Mouse (Mus musculus) CH12.LX (cell line): ENCODE results near the gene Ppbp. TPM values are rescaled to one million over a fixed set of nuclear protein-coding genes. Genes with fewer than 3 reads are reported as not detected.

Experiments
- DNase-seq: peaks from one replicate; pipeline ENCODE4 v3.0.0-alpha.2; 2013; ENCODE audit errors: extremely low read depth
- H3K27ac ChIP-seq: 2 replicates; pipeline ENCODE4 v1.5.1; 2012; ENCODE audit warnings: low read depth, mild to moderate bottlenecking, control low read depth, moderate library complexity; ENCODE audit not compliant: insufficient read depth
- H3K27me3 ChIP-seq: replicated peaks from 2 replicates; pipeline ENCODE3; 2012; ENCODE audit warnings: inconsistent platforms
- H3K36me3 ChIP-seq, 2 experiments: replicated peaks in 1 of 2; 2 replicates each; pipeline versions ENCODE3 to v1.6.1; 2012; ENCODE audit warnings: inconsistent platforms in 1 of 2, low read length in 1 of 2, mild to moderate bottlenecking in 1 of 2, mixed read lengths in 1 of 2, moderate library complexity in 1 of 2; ENCODE audit not compliant: control insufficient read depth in 1 of 2, insufficient read depth in 1 of 2
- H3K4me1 ChIP-seq, 2 experiments: 2 replicates each; pipeline ENCODE4 v1.6.1; 2012; ENCODE audit warnings: inconsistent platforms in 1 of 2, moderate library complexity in 1 of 2; ENCODE audit not compliant: insufficient read depth in 2 of 2, control insufficient read depth in 1 of 2
- H3K4me2 ChIP-seq: 2 replicates; pipeline ENCODE4 v1.6.1; 2012; ENCODE audit warnings: low read depth, mild to moderate bottlenecking, control low read depth; ENCODE audit not compliant: poor library complexity, insufficient read depth, severe bottlenecking
- H3K4me3 ChIP-seq, 3 experiments: fragments of 150-350 bp in 1 of 3; sonication (generic) in 1 of 3; replicated peaks in 1 of 3; 2 replicates each; pipeline versions ENCODE3 to v1.5.1; 2011 to 2012; ENCODE audit warnings: low read depth in 2 of 3, low read length in 2 of 3, mild to moderate bottlenecking in 2 of 3, moderate library complexity in 2 of 3, control low read depth in 1 of 3, improper control_type of control experiment in 1 of 3, inconsistent platforms in 1 of 3, mixed read lengths in 1 of 3; ENCODE audit not compliant: poor library complexity in 1 of 3
- H3K79me2 ChIP-seq: replicated peaks from 2 replicates; pipeline ENCODE4 v1.6.1; 2012; ENCODE audit warnings: mild to moderate bottlenecking, moderate library complexity; ENCODE audit not compliant: control insufficient read depth, poor library complexity, insufficient read depth, severe bottlenecking; ENCODE audit errors: extremely low read depth
- H3K9ac ChIP-seq: 2 replicates; pipeline ENCODE4 v1.6.1; 2012; ENCODE audit warnings: low read depth, mild to moderate bottlenecking, control low read depth, moderate library complexity; ENCODE audit not compliant: insufficient read depth
- H3K9me3 ChIP-seq: replicated peaks from 2 replicates; pipeline ENCODE3; 2012; ENCODE audit warnings: low read length, inconsistent platforms, mixed read lengths
- BHLHE40 ChIP-seq: IDR thresholded peaks from 2 replicates; pipeline ENCODE4 v1.6.1; 2011; ENCODE audit warnings: mild to moderate bottlenecking, low read depth, low read length, improper control_type of control experiment
- CHD1 ChIP-seq: IDR thresholded peaks from 2 replicates; pipeline ENCODE4 v1.6.1; 2012; ENCODE audit warnings: low read depth, low read length, improper control_type of control experiment, inconsistent platforms
- CHD2 ChIP-seq: IDR thresholded peaks from 2 replicates; pipeline ENCODE4 v1.6.1; 2011; ENCODE audit warnings: low read length, improper control_type of control experiment
- CTCF ChIP-seq, 2 experiments: IDR thresholded peaks in 1 of 2; conservative IDR thresholded peaks in 1 of 2; 2 replicates each; pipeline ENCODE4 v1.5.1; 2011 to 2012; ENCODE audit warnings: low read depth in 2 of 2, low read length in 2 of 2, improper control_type of control experiment in 1 of 2, inconsistent platforms in 1 of 2, mild to moderate bottlenecking in 1 of 2, moderate library complexity in 1 of 2
- E2F4 ChIP-seq: IDR thresholded peaks from 2 replicates; pipeline ENCODE4 v1.6.1; 2011; ENCODE audit warnings: low read depth, low read length, improper control_type of control experiment; ENCODE audit not compliant: insufficient replicate concordance
- ELF1 ChIP-seq: IDR thresholded peaks from 2 replicates; pipeline ENCODE4 v1.6.1; 2014; ENCODE audit warnings: low read depth, mild to moderate bottlenecking, inconsistent platforms, low read length, improper control_type of control experiment
- EP300 ChIP-seq: IDR thresholded peaks from 2 replicates; pipeline ENCODE4 v1.6.1; 2011; ENCODE audit warnings: low read length, improper control_type of control experiment
- ETS1 ChIP-seq: conservative IDR thresholded peaks from 2 replicates; pipeline ENCODE4 v1.6.1; 2012; ENCODE audit warnings: low read depth, mild to moderate bottlenecking, inconsistent platforms, low read length, improper control_type of control experiment, moderate library complexity
- GABPA ChIP-seq: IDR thresholded peaks from 2 replicates; pipeline ENCODE4 v1.6.1; 2012; ENCODE audit warnings: low read depth, low read length, improper control_type of control experiment, inconsistent platforms; ENCODE audit not compliant: insufficient replicate concordance
- HCFC1 ChIP-seq: IDR thresholded peaks from 2 replicates; pipeline ENCODE4 v1.6.1; 2012; ENCODE audit warnings: low read depth, mild to moderate bottlenecking, inconsistent platforms, low read length, improper control_type of control experiment
- IRF4 ChIP-seq: IDR thresholded peaks from 2 replicates; pipeline ENCODE4 v1.6.1; 2014; ENCODE audit warnings: low read depth, mild to moderate bottlenecking, inconsistent platforms, low read length, improper control_type of control experiment
- JUN ChIP-seq: IDR thresholded peaks from 2 replicates; pipeline ENCODE4 v1.6.1; 2011; ENCODE audit warnings: low read depth, mild to moderate bottlenecking, low read length, improper control_type of control experiment, moderate library complexity; ENCODE audit not compliant: insufficient read depth
- JUND ChIP-seq: conservative IDR thresholded peaks from 2 replicates; pipeline ENCODE4 v1.6.1; 2011; ENCODE audit warnings: low read depth, low read length, improper control_type of control experiment
- KAT2A ChIP-seq: IDR thresholded peaks from 2 replicates; pipeline ENCODE4 v1.6.1; 2012; ENCODE audit warnings: low read length, improper control_type of control experiment, inconsistent platforms; ENCODE audit not compliant: insufficient replicate concordance
- MAFK ChIP-seq: IDR thresholded peaks from 2 replicates; pipeline ENCODE4 v1.6.1; 2011; ENCODE audit warnings: low read length, improper control_type of control experiment; ENCODE audit not compliant: insufficient replicate concordance
- MAX ChIP-seq: IDR thresholded peaks from 2 replicates; pipeline ENCODE4 v1.6.1; 2011; ENCODE audit warnings: low read length, improper control_type of control experiment
- MAZ ChIP-seq: IDR thresholded peaks from 2 replicates; pipeline ENCODE4 v1.6.1; 2012; ENCODE audit warnings: low read depth, mild to moderate bottlenecking, inconsistent platforms, low read length, improper control_type of control experiment, moderate library complexity
- MEF2A ChIP-seq: IDR thresholded peaks from 2 replicates; pipeline ENCODE4 v1.6.1; 2014; ENCODE audit warnings: low read depth, mild to moderate bottlenecking, inconsistent platforms, low read length, improper control_type of control experiment, borderline replicate concordance
- MXI1 ChIP-seq: IDR thresholded peaks from 2 replicates; pipeline ENCODE4 v1.6.1; 2011; ENCODE audit warnings: mild to moderate bottlenecking, low read depth, low read length, improper control_type of control experiment
- MYC ChIP-seq: IDR thresholded peaks from 2 replicates; pipeline ENCODE4 v1.6.1; 2011; ENCODE audit warnings: low read depth, mild to moderate bottlenecking, improper control_type of control experiment, low read length
- NELFE ChIP-seq: IDR thresholded peaks from 2 replicates; pipeline ENCODE4 v1.6.1; 2011; ENCODE audit warnings: low read depth, low read length, improper control_type of control experiment
- NRF1 ChIP-seq: IDR thresholded peaks from 2 replicates; pipeline ENCODE4 v1.6.1; 2014; ENCODE audit warnings: low read depth, mild to moderate bottlenecking, inconsistent platforms, low read length, improper control_type of control experiment, moderate library complexity
- PAX5 ChIP-seq: IDR thresholded peaks from 2 replicates; pipeline ENCODE4 v1.6.1; 2012; ENCODE audit warnings: low read length, inconsistent platforms, mixed read lengths
- POLR2A ChIP-seq: IDR thresholded peaks from 2 replicates; pipeline ENCODE4 v1.6.1; 2011; ENCODE audit warnings: low read depth, mild to moderate bottlenecking, improper control_type of control experiment, low read length
- POLR2AphosphoS2 ChIP-seq: IDR thresholded peaks from 2 replicates; pipeline ENCODE4 v1.6.1; 2011; ENCODE audit warnings: low read depth, low read length, improper control_type of control experiment
- RAD21 ChIP-seq: IDR thresholded peaks from 2 replicates; pipeline ENCODE4 v1.6.1; 2011; ENCODE audit warnings: low read depth, mild to moderate bottlenecking, low read length, improper control_type of control experiment, moderate library complexity
- RCOR1 ChIP-seq: conservative IDR thresholded peaks from 2 replicates; pipeline ENCODE4 v1.6.1; 2012; ENCODE audit warnings: low read depth, mild to moderate bottlenecking, inconsistent platforms, low read length, improper control_type of control experiment
- SIN3A ChIP-seq: IDR thresholded peaks from 2 replicates; pipeline ENCODE4 v1.6.1; 2012; ENCODE audit warnings: low read length, improper control_type of control experiment, inconsistent platforms
- SMC3 ChIP-seq: IDR thresholded peaks from 2 replicates; pipeline ENCODE4 v1.6.1; 2011; ENCODE audit warnings: low read depth, low read length, improper control_type of control experiment
- TBP ChIP-seq: conservative IDR thresholded peaks from 2 replicates; pipeline ENCODE4 v1.6.1; 2011; ENCODE audit warnings: low read depth, low read length, improper control_type of control experiment
- TCF12 ChIP-seq: IDR thresholded peaks from 2 replicates; pipeline ENCODE4 v1.6.1; 2014; ENCODE audit warnings: low read depth, mild to moderate bottlenecking, inconsistent platforms, low read length, improper control_type of control experiment
- UBTF ChIP-seq: IDR thresholded peaks from 2 replicates; pipeline ENCODE4 v1.6.1; 2012; ENCODE audit warnings: low read depth, mild to moderate bottlenecking, inconsistent platforms, low read length, improper control_type of control experiment, moderate library complexity
- USF1 ChIP-seq: IDR thresholded peaks from 2 replicates; pipeline ENCODE4 v1.6.1; 2014; ENCODE audit warnings: low read depth, mild to moderate bottlenecking, inconsistent platforms, low read length, improper control_type of control experiment
- USF2 ChIP-seq: conservative IDR thresholded peaks from 2 replicates; pipeline ENCODE4 v1.6.1; 2011; ENCODE audit warnings: low read depth, low read length, improper control_type of control experiment
- ZC3H11A ChIP-seq: IDR thresholded peaks from 2 replicates; pipeline ENCODE4 v1.6.1; 2012; ENCODE audit warnings: low read depth, mild to moderate bottlenecking, inconsistent platforms, low read length, improper control_type of control experiment
- ZKSCAN1 ChIP-seq: IDR thresholded peaks from 2 replicates; pipeline ENCODE4 v1.6.1; 2012; ENCODE audit warnings: low read depth, inconsistent platforms, low read length, improper control_type of control experiment, borderline replicate concordance
- ZMIZ1 ChIP-seq: IDR thresholded peaks from 2 replicates; pipeline ENCODE4 v1.6.1; 2012; ENCODE audit warnings: low read depth, mild to moderate bottlenecking, inconsistent platforms, low read length, improper control_type of control experiment
- ZNF384 ChIP-seq: IDR thresholded peaks from 2 replicates; pipeline ENCODE4 v1.6.1; 2012; ENCODE audit warnings: low read depth, low read length, improper control_type of control experiment, inconsistent platforms
- dilution Hi-C: fragments of 300-500 bp; cut with MboI; formaldehyde crosslinking; loops from 2 replicates; pipeline ENCODE4 v1.14.3; 2020; ENCODE audit warnings: low sequenced_read_pairs; ENCODE audit not compliant: extremely low pct_unique_long_range_greater_than_20kb, extremely low pct_ligation_motif_present
- in situ Hi-C: fragments of 300-500 bp; cut with MboI; formaldehyde crosslinking; loops from 3 replicates; pipeline ENCODE4 v1.14.3; 2019; ENCODE audit warnings: low sequenced_read_pairs, low pct_ligation_motif_present, low pct_unique_long_range_greater_than_20kb, mixed read lengths
- polyA plus RNA-seq: library from polyadenylated mRNA; unstranded; fragments of >175 nt; gene quantifications from 2 replicates; pipeline ENCODE4 v1.2.1, GENCODE M21; 2012; ENCODE audit warnings: low read depth; ENCODE audit not compliant: insufficient read length
- total RNA-seq, 2 experiments: library from RNA; depleted of rRNA; stranded (reverse); fragments of 300-350 nt in 1 of 2; fragments of >200 nt in 1 of 2; gene quantifications; 2 replicates each; pipeline ENCODE4 v1.2.3; 2012 to 2014

The Ppbp gene
- total and polyA plus RNA-seq, 3 experiments = not detected

- dilution Hi-C loops = no loop called here
- Histone ChIP-seq H3K27ac (no peak overlapping the region), H3K9me3 (no peaks in the 10 kb centered on the region), H3K36me3 (no peaks in the 10 kb centered on the region), H3K79me2 (no peaks in the 10 kb centered on the region), H3K4me2 (no peak overlapping the region), H3K9ac (no peak overlapping the region), H3K4me1 (peaks cover 6 to 34% of the 10 kb centered on the region in 2 experiments; a peak in 3 of 4 replicates), H3K4me3 (no peak overlapping the region), H3K27me3 (no peaks in the 10 kb centered on the region)
- in situ Hi-C loops = no loop called here
- TF ChIP-seq POLR2AphosphoS2 (no peak), BHLHE40 (peak; percentile 98), MAZ (no peak), KAT2A (no peak), MXI1 (no peak), HCFC1 (peak; percentile 33; the same call in 1 of the 2 replicates), NRF1 (no peak), TBP (0 out of 2 replicates have a peak, but pooled peaks have one; percentile 21), CHD2 (no peak), JUN (peak; percentile 62), TCF12 (peak; percentile 22; the same call in 1 of the 2 replicates), SIN3A (no peak), E2F4 (no peak), MEF2A (peak; percentile 45; the same call in 1 of the 2 replicates), MYC (peak; percentile 55; the same call in 1 of the 2 replicates), USF1 (no peak; the same call in 1 of the 2 replicates), CHD1 (no peak), MAX (no peak; the same call in 1 of the 2 replicates), GABPA (no peak), ETS1 (peak; percentile 97), NELFE (no peak; the same call in 1 of the 2 replicates), MAFK (peak; percentile 98), ZMIZ1 (no peak), ZKSCAN1 (no peak), ZC3H11A (no peak), EP300 (peak; percentile 84), UBTF (no peak), ZNF384 (no peak), ELF1 (peak; percentile 27; the same call in 1 of the 2 replicates), JUND (peak; percentile 74), CTCF (conservative IDR thresholded peaks at IDR 0.05 in 1 of 2, IDR thresholded peaks at IDR 0.05 in 1 of 2; ENCODE audit: low read depth in 2 of 2, low read length in 2 of 2) (no peak), IRF4 (0 out of 2 replicates have a peak, but pooled peaks have one; percentile 26), SMC3 (no peak), USF2 (no peak), RAD21 (no peak), RCOR1 (no peak), PAX5 (no peak), POLR2A (no peak)
- DNase-seq = peak; percentile 94
These were observed 26.3 kb upstream of the Ppbp start for GRCm38 (mm10) chr5:90742029-90742428.
